Mouse (Mus musculus) testis, adult 2 months (tissue): ENCODE measurements around the gene Gss. TPM values are rescaled to one million over a fixed set of nuclear protein-coding genes. Genes with fewer than 3 reads are reported as not detected.

ENCODE experiments used
- H3K27ac ChIP-seq: fragments of 200-500 bp; 2 replicates; pipeline ENCODE4 v1.5.1; 2012; ENCODE audit warnings: low read depth, low read length; ENCODE audit not compliant: control insufficient read depth, insufficient read depth
- H3K27me3 ChIP-seq: fragments of 200-500 bp; 2 replicates; pipeline ENCODE4 v1.6.1; 2012; ENCODE audit warnings: mild to moderate bottlenecking, low read length, moderate library complexity; ENCODE audit not compliant: control insufficient read depth, insufficient read depth
- H3K36me3 ChIP-seq: fragments of 200-500 bp; 2 replicates; pipeline ENCODE4 v1.6.1; 2012; ENCODE audit warnings: mild to moderate bottlenecking, low read length; ENCODE audit not compliant: control insufficient read depth, insufficient read depth
- H3K4me1 ChIP-seq: fragments of 200-500 bp; 2 replicates; pipeline ENCODE4 v1.6.1; 2012; ENCODE audit warnings: low read length; ENCODE audit not compliant: control insufficient read depth, insufficient read depth
- H3K4me3 ChIP-seq: fragments of 200-500 bp; 2 replicates; pipeline ENCODE4 v1.5.1; 2012; ENCODE audit warnings: low read depth, mild to moderate bottlenecking, low read length, moderate library complexity, mixed read lengths; ENCODE audit not compliant: control insufficient read depth
- CTCF ChIP-seq: fragments of 200-500 bp; IDR thresholded peaks from 2 replicates; pipeline ENCODE4 v1.5.1; 2012; ENCODE audit warnings: low read depth, mild to moderate bottlenecking, inconsistent platforms, low read length, moderate library complexity; ENCODE audit not compliant: control insufficient read depth, insufficient read depth, insufficient replicate concordance
- POLR2A ChIP-seq: fragments of 200-500 bp; IDR thresholded peaks from 2 replicates; pipeline ENCODE4 v1.6.1; 2012; ENCODE audit warnings: low read depth, mild to moderate bottlenecking, inconsistent platforms, low read length, moderate library complexity; ENCODE audit not compliant: control insufficient read depth
- polyA plus RNA-seq: library from polyadenylated mRNA; depleted of rRNA; stranded (reverse); fragments of >200 nt; gene quantifications from 2 replicates; pipeline ENCODE4 v1.2.3, GENCODE M21; 2012

Gene Gss
- polyA plus RNA-seq, 1 experiment, result 4.6 TPM

GRCm38 (mm10) chr2:155633121-155633520 is 40.5 kb upstream of the Gss start:
- TF ChIP-seq CTCF (no peak), POLR2A (no peak)
- no peak overlapping the region for H3K4me3 ChIP-seq
- H3K36me3 ChIP-seq, result peaks cover 2% of the 10 kb centered on the region
- no peaks in the 10 kb centered on the region for H3K27me3 ChIP-seq
- H3K27ac ChIP-seq, result no peak overlapping the region
- peaks cover 9% of the 10 kb centered on the region for H3K4me1 ChIP-seq

- H3K27me3 ChIP-seq, result no peaks in the 10 kb centered on the region
- peaks cover 2% of the 10 kb centered on the region for H3K36me3 ChIP-seq
- no peak overlapping the region for H3K27ac ChIP-seq
- no peak for TF ChIP-seq CTCF
- no peak for TF ChIP-seq POLR2A
- peaks cover 9% of the 10 kb centered on the region for H3K4me1 ChIP-seq
- no peak overlapping the region for H3K4me3 ChIP-seq
These were observed 39.7 kb upstream of the Gss start for GRCm38 (mm10) chr2:155632138-155632936.

- H3K4me3 ChIP-seq, result no peak overlapping the region
- peaks cover 9% of the 10 kb centered on the region for H3K4me1 ChIP-seq
- H3K27ac ChIP-seq, result no peak overlapping the region
- peaks cover 2% of the 10 kb centered on the region for H3K36me3 ChIP-seq
- TF ChIP-seq CTCF, result no peak
- no peak for TF ChIP-seq POLR2A
- no peaks in the 10 kb centered on the region for H3K27me3 ChIP-seq
These were observed 38.2 kb upstream of the Gss start for GRCm38 (mm10) chr2:155630590-155631416.

- Histone ChIP-seq H3K27ac (no peak overlapping the region), H3K27me3 (no peaks in the 10 kb centered on the region), H3K4me3 (no peak overlapping the region), H3K36me3 (peaks cover 2% of the 10 kb centered on the region), H3K4me1 (peaks cover 9% of the 10 kb centered on the region)
- no peak for TF ChIP-seq POLR2A
- TF ChIP-seq CTCF, result no peak
These were observed 37.5 kb upstream of the Gss start for GRCm38 (mm10) chr2:155630153-155630552.

GRCm38 (mm10) chr2:155629231-155629661 is 36.6 kb upstream of the Gss start:
- no peaks in the 10 kb centered on the region for H3K36me3 ChIP-seq
- TF ChIP-seq POLR2A, result no peak
- TF ChIP-seq CTCF, result no peak
- H3K4me1 ChIP-seq, result peaks cover 9% of the 10 kb centered on the region
- H3K27me3 ChIP-seq, result no peaks in the 10 kb centered on the region
- H3K4me3 ChIP-seq, result peak overlapping the region; percentile 43
- no peak overlapping the region for H3K27ac ChIP-seq

GRCm38 (mm10) chr2:155628519-155628918 is 35.9 kb upstream of the Gss start:
- Histone ChIP-seq H3K27ac (no peak overlapping the region), H3K4me1 (peaks cover 9% of the 10 kb centered on the region), H3K36me3 (no peaks in the 10 kb centered on the region), H3K27me3 (no peaks in the 10 kb centered on the region), H3K4me3 (no peak overlapping the region)
- no peak for TF ChIP-seq CTCF
- TF ChIP-seq POLR2A, result no peak

- Histone ChIP-seq H3K36me3 (no peaks in the 10 kb centered on the region), H3K4me1 (peaks cover 10% of the 10 kb centered on the region), H3K27ac (no peak overlapping the region), H3K27me3 (no peaks in the 10 kb centered on the region), H3K4me3 (no peak overlapping the region)
- no peak for TF ChIP-seq CTCF
- no peak for TF ChIP-seq POLR2A
These were observed 35.5 kb upstream of the Gss start for GRCm38 (mm10) chr2:155628112-155628511.
